Mouse (Mus musculus) embryonic facial prominence, embryonic 14.5 days (tissue): ENCODE results near the gene Olfr883. TPM values are rescaled to one million over a fixed set of nuclear protein-coding genes. Genes with fewer than 3 reads are reported as not detected.

Experiments used
- ATAC-seq: fragments of 200-750 bp; cut with Nextera tagmentation; 2 replicates; pipeline ENCODE4 v1.8.0; 2017; ENCODE audit warnings: low read depth, moderate number of reproducible peaks, moderate TSS enrichment
- DNase-seq: peaks from one replicate; pipeline ENCODE4 v3.0.0-alpha.2; 2015; ENCODE audit warnings: low spot score
- H3K27ac ChIP-seq: fragments of 300-500 bp; sonication (generic); replicated peaks from 2 replicates; pipeline ENCODE4 v1.5.1; 2014; ENCODE audit warnings: low read depth, mild to moderate bottlenecking, low read length, moderate library complexity
- H3K27me3 ChIP-seq: fragments of 300-500 bp; sonication (generic); replicated peaks from 2 replicates; pipeline ENCODE4 v1.6.1; 2014; ENCODE audit warnings: low read length; ENCODE audit not compliant: control insufficient read depth, insufficient read depth
- H3K36me3 ChIP-seq: fragments of 300-500 bp; sonication (generic); 2 replicates; pipeline ENCODE4 v1.6.1; 2014; ENCODE audit warnings: low read length, mixed read lengths; ENCODE audit not compliant: control insufficient read depth, insufficient read depth
- H3K4me1 ChIP-seq: fragments of 300-500 bp; sonication (generic); 2 replicates; pipeline ENCODE4 v1.6.1; 2014; ENCODE audit warnings: antibody characterized with exemption, low read length; ENCODE audit not compliant: control insufficient read depth, insufficient read depth
- H3K4me2 ChIP-seq: fragments of 300-500 bp; sonication (generic); 2 replicates; pipeline ENCODE4 v1.6.1; 2014; ENCODE audit warnings: low read depth, mild to moderate bottlenecking, low read length, moderate library complexity, mixed read lengths
- H3K4me3 ChIP-seq: fragments of 300-500 bp; sonication (generic); 2 replicates; pipeline ENCODE4 v1.5.1; 2014; ENCODE audit warnings: low read depth, mild to moderate bottlenecking, low read length
- H3K9ac ChIP-seq: fragments of 300-500 bp; sonication (generic); 2 replicates; pipeline ENCODE4 v1.6.1; 2014; ENCODE audit warnings: low read depth, mild to moderate bottlenecking, low read length, moderate library complexity, mixed read lengths
- H3K9me3 ChIP-seq: fragments of 300-500 bp; sonication (generic); 2 replicates; pipeline ENCODE4 v1.6.1; 2016; ENCODE audit warnings: low read length; ENCODE audit not compliant: control insufficient read depth
- WGBS: fragments of 180-500 bp; shearing (Covaris S2); extraction: QIAGEN DNeasy Blood & Tissue Kit; methylation state at CpG from one replicate; pipeline ENCODE4 v1.1.7; 2014; 5-methylcytosine and 5-hydroxymethylcytosine counted together
- polyA plus RNA-seq: library from polyadenylated mRNA; unstranded; fragments of >200 nt; fragmentation: Nextera tagmentation; extraction: Ambion mirVana; gene quantifications from 2 replicates; pipeline ENCODE4 v1.2.1, GENCODE M21; 2014

Gene Olfr883
- not detected in 2 replicates for polyA plus RNA-seq

GRCm38 (mm10) chr9:38025508-38025907 lies at the start of gene Olfr883:
TSS of gene Olfr883 (plus strand) at chr9:38025808.
- Histone ChIP-seq H3K9me3 (no peaks in the 10 kb centered on the region), H3K4me2 (no peak within 1 kb of the TSS), H3K27me3 (no peaks in the 10 kb centered on the region), H3K4me1 (no peaks in the 10 kb centered on the region), H3K27ac (no peak within 1 kb of the TSS), H3K4me3 (no peak within 1 kb of the TSS), H3K9ac (no peak within 1 kb of the TSS), H3K36me3 (no peaks in the 10 kb centered on the region)
- no peak for DNase-seq
- WGBS: 80% methylated on average over 1 of the region's 1 CpGs
- ATAC-seq: no peak

DNA sequence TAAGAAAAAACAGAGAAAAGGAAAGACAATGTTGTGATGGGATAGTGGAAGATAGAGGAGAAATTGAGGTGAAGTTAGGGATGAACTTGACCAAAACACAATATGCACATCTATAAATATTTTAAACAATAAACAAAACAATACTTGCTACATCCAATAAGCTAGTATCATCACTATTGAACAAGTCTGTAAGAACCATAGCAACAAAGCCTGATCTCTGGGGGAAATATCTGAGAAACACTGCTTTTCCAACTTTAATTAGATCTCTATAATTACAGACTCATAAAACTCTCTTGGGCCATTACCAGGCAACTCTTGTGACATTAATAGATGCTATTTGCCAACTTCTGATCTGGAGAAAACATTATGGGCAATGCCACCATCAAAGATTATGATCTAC lies 34.1 kb upstream of the Olfr883 start, which contains the start of gene Olfr881:
TSS of gene Olfr881 (plus strand) at position 301 of the 400 bp plus-strand sequence.
- Histone ChIP-seq H3K4me2 (no peak within 1 kb of the TSS), H3K27me3 (no peaks in the 10 kb centered on the region), H3K27ac (no peak within 1 kb of the TSS), H3K9ac (no peak within 1 kb of the TSS), H3K4me3 (no peak within 1 kb of the TSS), H3K9me3 (no peaks in the 10 kb centered on the region), H3K36me3 (no peaks in the 10 kb centered on the region), H3K4me1 (no peaks in the 10 kb centered on the region)
- DNase-seq (no peak), ATAC-seq (no peak)

DNA sequence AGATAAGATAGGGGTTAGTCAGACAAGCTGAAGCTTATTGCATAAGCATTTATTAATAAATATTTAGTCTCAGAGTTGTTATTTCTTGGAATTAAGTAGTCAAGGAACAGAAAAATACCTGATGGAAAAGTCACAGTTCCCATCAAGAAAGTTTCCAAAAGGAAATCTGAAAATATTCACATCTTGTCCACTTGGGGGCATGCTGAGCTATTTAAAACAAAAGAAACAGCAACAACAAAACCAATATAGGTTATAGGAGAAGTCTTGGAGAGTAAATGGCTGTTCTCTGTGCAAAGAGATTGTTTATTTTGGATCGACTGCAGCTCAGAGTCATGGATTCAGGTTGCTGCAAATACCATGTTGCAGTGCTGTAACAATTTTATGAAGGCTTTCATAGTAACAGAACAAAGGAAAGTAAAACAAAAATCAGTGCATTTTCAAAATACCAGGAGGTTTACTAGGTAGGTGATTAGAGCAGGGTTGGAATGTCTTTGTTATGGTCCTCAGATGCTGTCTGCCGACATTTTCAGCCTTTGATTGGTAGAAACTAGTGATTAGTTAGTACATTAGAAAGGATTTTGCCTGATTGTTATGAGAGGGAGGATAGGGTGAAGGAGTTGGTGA lies 26.9 kb upstream of the Olfr883 start:
- H3K27me3 ChIP-seq: no peaks in the 10 kb centered on the region
- peak; percentile 14 for DNase-seq
- ATAC-seq: no peak
- H3K9me3 ChIP-seq: no peaks in the 10 kb centered on the region
- no peak overlapping the region for H3K4me3 ChIP-seq
- no peak overlapping the region for H3K9ac ChIP-seq
- H3K4me2 ChIP-seq: no peak overlapping the region
- H3K4me1 ChIP-seq: no peaks in the 10 kb centered on the region
- H3K27ac ChIP-seq: no peak overlapping the region
- 43% methylated on average over 2 of the region's 2 CpGs for WGBS
- no peaks in the 10 kb centered on the region for H3K36me3 ChIP-seq

DNA sequence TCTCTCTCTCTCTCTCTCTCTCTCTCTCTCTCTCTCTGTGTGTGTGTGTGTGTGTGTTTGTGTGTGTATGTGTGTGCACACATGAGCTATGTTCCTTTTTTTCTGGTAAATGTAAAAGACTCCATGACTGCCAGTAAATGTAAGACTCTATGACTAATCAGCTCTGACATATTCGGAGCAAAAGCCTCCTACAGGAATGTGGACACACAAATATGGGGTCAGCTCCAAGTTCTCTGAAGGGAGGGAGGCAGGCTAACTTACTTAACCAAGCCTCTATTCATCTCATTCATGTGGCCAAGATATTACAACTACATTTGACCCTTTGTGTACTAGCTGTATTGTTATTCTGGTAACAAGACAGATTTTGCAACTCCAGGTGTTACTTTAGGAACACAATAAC lies 25.6 kb upstream of the Olfr883 start:
- H3K4me2 ChIP-seq: no peak overlapping the region
- no peak overlapping the region for H3K4me3 ChIP-seq
- 55% methylated on average over 1 of the region's 1 CpGs for WGBS
- no peaks in the 10 kb centered on the region for H3K4me1 ChIP-seq
- H3K27ac ChIP-seq: no peak overlapping the region
- H3K9ac ChIP-seq: no peak overlapping the region
- H3K9me3 ChIP-seq: no peaks in the 10 kb centered on the region
- DNase-seq: no peak
- no peaks in the 10 kb centered on the region for H3K27me3 ChIP-seq
- no peak for ATAC-seq
- no peaks in the 10 kb centered on the region for H3K36me3 ChIP-seq

DNA sequence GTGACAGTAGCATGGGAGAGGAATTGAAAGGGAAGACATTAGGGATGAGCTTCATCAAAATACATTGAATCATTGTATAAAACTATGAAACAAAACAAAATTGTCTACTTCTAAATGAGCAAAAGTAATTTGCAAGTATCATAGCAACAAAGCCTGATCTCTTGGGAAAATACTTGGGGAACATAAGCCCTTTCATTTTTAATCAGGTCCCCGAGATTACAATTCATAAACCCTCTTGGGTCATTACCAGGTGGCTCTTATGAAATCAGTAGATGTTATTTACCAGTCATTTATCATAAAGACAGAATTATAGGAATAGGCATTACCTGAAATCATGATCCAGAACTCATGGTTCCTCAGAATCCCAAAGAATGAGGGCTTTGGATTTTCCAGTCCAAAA lies 20.6 kb downstream of the Olfr883 start, which contains the start of gene Olfr884:
TSS of gene Olfr884 (plus strand) at position 301 of the 400 bp plus-strand sequence.
- no peak within 1 kb of the TSS for H3K9ac ChIP-seq
- WGBS: 56% methylated on average over 1 of the region's 1 CpGs
- H3K36me3 ChIP-seq: no peaks in the 10 kb centered on the region
- no peaks in the 10 kb centered on the region for H3K9me3 ChIP-seq
- no peaks in the 10 kb centered on the region for H3K27me3 ChIP-seq
- no peak within 1 kb of the TSS for H3K4me2 ChIP-seq
- DNase-seq (no peak), ATAC-seq (no peak)
- H3K4me3 ChIP-seq: no peak within 1 kb of the TSS
- no peaks in the 10 kb centered on the region for H3K4me1 ChIP-seq
- H3K27ac ChIP-seq: no peak within 1 kb of the TSS

DNA sequence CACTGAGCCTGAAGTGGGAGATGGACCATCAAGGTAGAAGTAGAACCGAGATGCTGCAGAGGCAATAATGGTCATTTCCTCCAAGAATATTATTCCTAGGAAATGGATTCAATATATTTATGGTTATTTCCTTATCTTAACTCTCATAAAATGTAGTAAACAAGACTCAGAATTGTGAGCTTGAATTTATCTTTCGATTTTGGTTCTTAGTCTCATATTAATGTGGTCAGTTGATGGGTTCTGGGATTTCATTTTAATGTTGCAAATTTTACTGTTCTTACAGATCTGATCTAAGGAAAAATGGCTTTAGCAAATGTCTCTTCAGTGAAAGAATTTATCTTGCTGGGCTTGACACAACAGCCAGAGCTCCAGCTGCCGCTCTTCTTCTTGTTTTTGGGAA lies 35.4 kb downstream of the Olfr883 start, which contains the start of gene Olfr885:
TSS of gene Olfr885 (plus strand) at position 301 of the 400 bp plus-strand sequence.
- H3K4me3 ChIP-seq: no peak within 1 kb of the TSS
- WGBS: 83% methylated on average over 3 of the region's 3 CpGs
- no peaks in the 10 kb centered on the region for H3K9me3 ChIP-seq
- H3K36me3 ChIP-seq: no peaks in the 10 kb centered on the region
- ATAC-seq (no peak), DNase-seq (no peak)
- no peak within 1 kb of the TSS for H3K9ac ChIP-seq
- H3K4me2 ChIP-seq: no peak within 1 kb of the TSS
- H3K27me3 ChIP-seq: no peaks in the 10 kb centered on the region
- H3K4me1 ChIP-seq: no peaks in the 10 kb centered on the region
- no peak within 1 kb of the TSS for H3K27ac ChIP-seq

Other genes starting within 250 kb of the Olfr883 start
- 0.13 TPM in 1 of 2 replicates, not detected in the other for gene Olfr876, start 222.8 kb upstream of the Olfr883 start, polyA plus RNA-seq
- 0.07 TPM in 1 of 2 replicates, not detected in the other for gene Olfr877, start 171.5 kb upstream of the Olfr883 start, polyA plus RNA-seq
- gene Olfr145, start 129.1 kb upstream of the Olfr883 start, polyA plus RNA-seq: 0.12 and 0.26 TPM in 2 replicates
- gene Olfr878, start 108.0 kb upstream of the Olfr883 start, polyA plus RNA-seq: 0.06 and 0.12 TPM in 2 replicates
- not detected in 2 replicates for gene Olfr881, start 34.0 kb upstream of the Olfr883 start, polyA plus RNA-seq
- 0.13 and 0.14 TPM in 2 replicates for gene Olfr884, start 20.7 kb downstream of the Olfr883 start, polyA plus RNA-seq
- not detected in 2 replicates for gene Olfr885, start 35.5 kb downstream of the Olfr883 start, polyA plus RNA-seq
- gene Olfr887, start 58.3 kb downstream of the Olfr883 start, polyA plus RNA-seq: 0.07 TPM in 1 of 2 replicates, not detected in the other
- gene Olfr888, start 82.3 kb downstream of the Olfr883 start, polyA plus RNA-seq: not detected in 2 replicates
- gene Olfr889, start 89.4 kb downstream of the Olfr883 start, polyA plus RNA-seq: 0.04 TPM in 1 of 2 replicates, not detected in the other
- gene Olfr890, start 116.7 kb downstream of the Olfr883 start, polyA plus RNA-seq: not detected in 2 replicates
- gene Olfr891, start 155.0 kb downstream of the Olfr883 start, polyA plus RNA-seq: not detected in 2 replicates
- not detected in 2 replicates for gene Olfr893, start 182.6 kb downstream of the Olfr883 start, polyA plus RNA-seq
- gene Olfr894, start 192.2 kb downstream of the Olfr883 start, polyA plus RNA-seq: 0.07 TPM in 1 of 2 replicates, not detected in the other
- not detected in 2 replicates for gene Olfr143, start 227.0 kb downstream of the Olfr883 start, polyA plus RNA-seq
- gene Olfr895, start 242.0 kb downstream of the Olfr883 start, polyA plus RNA-seq: not detected in 2 replicates